Mouse (Mus musculus) heart, embryonic 13.5 days (tissue): ENCODE results near the gene Banp. TPM values are rescaled to one million over a fixed set of nuclear protein-coding genes. Genes with fewer than 3 reads are reported as not detected.

ENCODE experiments used
- ATAC-seq: fragments of 200-750 bp; cut with Nextera tagmentation; 2 replicates; pipeline ENCODE4 v1.8.0; 2017; ENCODE audit warnings: moderate TSS enrichment; ENCODE audit not compliant: insufficient number of reproducible peaks, low FRiP score, low TSS enrichment; ENCODE audit errors: extremely low read depth
- H3K27ac ChIP-seq: fragments of 300-500 bp; sonication (generic); replicated peaks from 2 replicates; pipeline ENCODE4 v1.5.1; 2015; ENCODE audit warnings: moderate library complexity, mild to moderate bottlenecking, inconsistent platforms
- H3K27me3 ChIP-seq: fragments of 300-500 bp; sonication (generic); replicated peaks from 2 replicates; pipeline ENCODE4 v1.6.1; 2015; ENCODE audit warnings: mild to moderate bottlenecking, inconsistent platforms
- H3K36me3 ChIP-seq: fragments of 300-500 bp; sonication (generic); 2 replicates; pipeline ENCODE4 v1.6.1; 2015; ENCODE audit warnings: mild to moderate bottlenecking, inconsistent platforms
- H3K4me1 ChIP-seq: fragments of 300-500 bp; sonication (generic); 2 replicates; pipeline ENCODE4 v1.6.1; 2015; ENCODE audit warnings: inconsistent platforms
- H3K4me2 ChIP-seq: fragments of 300-500 bp; sonication (generic); 2 replicates; pipeline ENCODE4 v1.6.1; 2015; ENCODE audit warnings: inconsistent platforms, mild to moderate bottlenecking, moderate library complexity
- H3K4me3 ChIP-seq: fragments of 300-500 bp; sonication (generic); 2 replicates; pipeline ENCODE4 v1.5.1; 2015; ENCODE audit warnings: moderate library complexity, mild to moderate bottlenecking, inconsistent platforms
- H3K9ac ChIP-seq: fragments of 300-500 bp; sonication (generic); 2 replicates; pipeline ENCODE4 v1.6.1; 2015; ENCODE audit warnings: inconsistent platforms, mild to moderate bottlenecking, moderate library complexity
- H3K9me3 ChIP-seq: fragments of 300-500 bp; sonication (generic); 2 replicates; pipeline ENCODE4 v1.6.1; 2016; ENCODE audit warnings: inconsistent platforms
- WGBS: fragments of 180-500 bp; shearing (Covaris S2); methylation state at CpG from one replicate; pipeline ENCODE4 v1.1.7; 2015; ENCODE audit warnings: mixed read lengths; 5-methylcytosine and 5-hydroxymethylcytosine counted together
- polyA plus RNA-seq: library from polyadenylated mRNA; unstranded; fragments of >200 nt; fragmentation: Nextera tagmentation; extraction: Ambion mirVana; gene quantifications from 2 replicates; pipeline ENCODE4 v1.2.1, GENCODE M21; 2015

The Banp gene
- polyA plus RNA-seq, result 23.1 and 30.4 TPM in 2 replicates

DNA sequence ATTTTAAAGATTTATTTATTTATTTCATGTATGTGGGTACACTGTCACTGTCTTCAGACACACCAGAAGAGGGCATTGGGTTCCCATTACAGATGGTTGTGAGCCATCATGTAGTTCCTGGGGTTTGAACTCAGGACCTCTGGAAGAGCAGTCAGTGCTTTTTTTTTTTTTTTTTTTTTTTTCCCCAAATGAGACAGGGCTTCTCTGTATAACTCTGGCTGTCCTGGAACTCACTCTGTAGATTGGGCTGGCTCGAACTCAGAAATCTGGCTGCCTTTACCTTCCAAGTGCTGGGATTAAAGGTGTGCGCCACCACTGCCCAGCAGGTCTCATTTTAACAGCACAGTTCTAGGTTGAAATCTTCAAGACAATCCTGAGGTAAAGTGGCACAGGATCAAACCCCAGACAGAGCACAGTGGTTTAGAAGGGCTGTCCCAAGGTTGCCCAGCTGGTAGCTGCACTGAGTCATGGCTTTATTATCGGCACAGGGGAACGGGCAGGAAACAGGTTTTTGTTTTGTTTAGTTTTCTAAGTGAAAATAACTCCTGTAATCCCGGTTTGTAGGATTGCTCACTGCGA, at the start of gene Banp:
TSS of gene Banp (plus strand) at position 529 of the 579 bp plus-strand sequence.
- H3K4me3 ChIP-seq, result peak within 1 kb of the TSS; percentile 86
- no peak for ATAC-seq
- WGBS, result 49% methylated on average over 6 of the region's 6 CpGs
- no peaks in the 10 kb centered on the region for H3K9me3 ChIP-seq
- H3K27me3 ChIP-seq, result no peaks in the 10 kb centered on the region
- peak within 1 kb of the TSS; percentile 99 for H3K9ac ChIP-seq
- peak within 1 kb of the TSS; percentile 97 for H3K27ac ChIP-seq
- H3K4me1 ChIP-seq, result peaks cover 59% of the 10 kb centered on the region
- peak within 1 kb of the TSS; percentile 97 for H3K4me2 ChIP-seq
- peaks cover 21% of the 10 kb centered on the region for H3K36me3 ChIP-seq

DNA sequence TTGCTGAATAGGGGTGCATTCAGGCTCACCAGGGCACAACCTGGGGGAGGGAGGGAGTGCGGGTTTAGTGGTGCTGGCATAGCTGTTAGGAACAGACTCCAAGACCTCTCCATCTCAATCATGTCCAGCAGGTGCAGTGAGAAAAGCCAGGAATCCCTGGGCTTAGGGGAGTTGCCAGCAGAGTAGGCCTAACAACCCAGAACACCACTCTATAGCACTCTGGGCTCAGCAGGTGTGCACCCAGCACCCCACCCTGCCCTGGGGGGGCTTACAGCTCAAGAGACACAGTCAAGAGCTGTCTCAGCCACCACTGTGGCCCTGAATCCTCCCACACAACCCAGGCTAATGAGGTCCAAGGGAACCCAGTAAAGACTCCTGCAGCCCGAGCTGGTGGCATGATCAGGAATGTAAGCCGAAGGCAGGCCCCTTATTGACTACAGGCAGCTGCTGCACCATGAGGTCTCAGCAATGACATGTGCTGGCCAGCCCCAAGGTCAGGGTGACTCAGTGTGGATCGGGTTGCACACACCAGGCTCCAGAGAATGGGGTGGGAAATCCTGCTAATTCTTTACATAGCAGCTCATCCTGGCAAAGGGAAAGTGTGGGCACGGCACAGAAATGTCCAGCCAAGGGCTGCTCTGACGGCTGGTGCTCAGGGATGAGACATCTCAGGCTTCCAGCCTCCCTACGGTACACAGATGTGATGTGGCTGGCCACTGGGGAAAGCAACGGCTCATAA, 47.9 kb upstream of the Banp start:
- Histone ChIP-seq H3K9me3 (no peaks in the 10 kb centered on the region), H3K4me2 (peak overlapping the region; percentile 14), H3K36me3 (no peaks in the 10 kb centered on the region), H3K4me3 (no peak overlapping the region), H3K4me1 (peaks cover 81% of the 10 kb centered on the region), H3K9ac (peak overlapping the region; percentile 72), H3K27ac (peak overlapping the region; percentile 74), H3K27me3 (no peaks in the 10 kb centered on the region)
- WGBS, result 35% methylated on average over 8 of the region's 8 CpGs
- no peak for ATAC-seq

DNA sequence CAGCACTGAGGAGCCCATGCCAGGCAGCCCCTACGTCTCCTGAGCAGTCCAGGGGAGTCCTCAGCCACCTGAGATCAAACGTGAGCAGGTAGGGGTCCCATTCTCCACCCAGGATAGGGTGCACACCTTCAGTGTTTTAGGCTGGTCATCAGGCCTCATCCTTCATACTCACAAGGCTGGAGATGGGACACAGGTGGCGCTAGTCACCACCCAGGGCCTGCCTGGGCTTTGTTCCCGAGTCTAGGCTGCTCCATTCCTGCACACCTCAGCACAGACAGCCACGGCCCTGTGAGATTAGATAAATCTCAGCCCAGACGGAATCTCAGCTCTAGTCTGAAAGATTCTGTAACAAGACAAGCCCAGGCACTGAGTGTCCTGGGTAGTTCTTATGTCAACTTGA, 45.6 kb upstream of the Banp start:
- Histone ChIP-seq H3K27me3 (peaks cover 11% of the 10 kb centered on the region), H3K27ac (no peak overlapping the region), H3K9me3 (no peaks in the 10 kb centered on the region), H3K4me1 (peaks cover 71% of the 10 kb centered on the region), H3K4me2 (peak overlapping the region; percentile 95), H3K4me3 (peak overlapping the region; percentile 83; the same call in 1 of the 2 replicates), H3K36me3 (no peaks in the 10 kb centered on the region), H3K9ac (peak overlapping the region; percentile 16; the same call in 1 of the 2 replicates)
- ATAC-seq, result no peak
- 48% methylated on average over 6 of the region's 6 CpGs for WGBS

DNA sequence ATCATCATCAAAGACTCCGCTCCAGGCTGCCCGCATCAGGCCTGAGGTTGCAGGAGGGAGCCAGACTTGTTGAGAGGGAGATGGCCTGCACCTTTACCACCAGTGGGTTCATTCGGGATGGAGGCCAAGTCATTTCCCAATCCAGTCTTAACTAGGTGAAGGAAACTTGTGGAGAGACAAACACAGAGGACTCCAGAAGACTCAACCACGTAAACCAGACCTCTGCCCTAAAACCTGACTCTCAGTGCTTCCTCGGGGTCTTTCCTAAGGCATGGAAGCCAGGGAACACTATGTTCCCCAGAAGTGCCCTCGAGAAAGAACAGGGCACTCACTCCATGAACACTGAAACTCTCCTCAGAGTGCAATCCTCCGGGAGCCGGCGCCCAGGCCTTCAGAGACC, 44.6 kb upstream of the Banp start:
- ATAC-seq, result no peak
- Histone ChIP-seq H3K27me3 (peaks cover 12% of the 10 kb centered on the region), H3K9me3 (no peaks in the 10 kb centered on the region), H3K9ac (peak overlapping the region; percentile 86), H3K4me3 (peak overlapping the region; percentile 83), H3K4me1 (peaks cover 65% of the 10 kb centered on the region), H3K36me3 (no peaks in the 10 kb centered on the region), H3K4me2 (peak overlapping the region; percentile 95), H3K27ac (no peak overlapping the region)
- WGBS, result 85% methylated on average over 9 of the region's 9 CpGs

DNA sequence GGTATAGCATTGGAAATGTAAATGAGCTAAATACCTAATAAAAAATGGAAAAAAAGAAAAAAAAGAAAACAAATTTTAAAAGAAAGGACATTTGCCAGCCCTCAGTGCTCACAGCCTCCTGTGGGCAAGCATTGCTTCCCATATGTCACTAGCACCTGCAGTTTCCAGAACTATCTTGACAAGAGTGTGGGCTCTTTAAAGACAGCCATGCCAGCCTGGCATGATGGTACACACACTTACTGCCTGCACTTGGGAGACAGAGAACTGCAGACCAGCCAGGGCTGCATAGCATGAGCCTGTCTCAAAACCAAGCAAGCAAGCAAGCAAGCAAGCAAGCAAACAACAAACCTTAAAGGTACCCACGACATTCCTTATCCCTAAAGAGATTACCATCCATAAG, 44.1 kb upstream of the Banp start:
- Histone ChIP-seq H3K27ac (no peak overlapping the region), H3K4me1 (peaks cover 65% of the 10 kb centered on the region), H3K27me3 (peaks cover 12% of the 10 kb centered on the region), H3K4me2 (peak overlapping the region; percentile 95), H3K36me3 (no peaks in the 10 kb centered on the region), H3K9me3 (no peaks in the 10 kb centered on the region), H3K9ac (peak overlapping the region; percentile 86), H3K4me3 (peak overlapping the region; percentile 83)
- 60% methylated on average over 1 of the region's 1 CpGs for WGBS
- no peak for ATAC-seq

DNA sequence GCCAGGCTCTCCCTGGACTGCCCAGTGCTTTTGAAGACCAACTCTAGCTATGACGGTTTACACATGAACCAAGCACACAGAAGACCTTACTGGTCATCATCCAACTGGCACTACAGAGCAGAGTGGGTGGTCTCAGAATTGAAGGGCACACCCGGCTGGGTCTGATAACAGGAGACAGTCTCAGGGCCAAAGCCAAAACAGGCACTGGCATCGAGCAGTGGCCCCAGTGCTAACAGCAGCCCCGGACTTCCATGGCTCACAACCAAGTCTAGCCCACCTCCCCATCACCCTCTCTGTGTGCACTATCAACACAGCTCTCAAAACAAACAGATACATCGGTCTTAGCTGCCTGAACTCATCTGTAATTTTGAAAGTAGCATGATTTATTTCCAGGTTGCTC, 43.7 kb upstream of the Banp start:
- Histone ChIP-seq H3K4me1 (peaks cover 65% of the 10 kb centered on the region), H3K4me2 (peak overlapping the region; percentile 95), H3K4me3 (peak overlapping the region; percentile 83), H3K27ac (no peak overlapping the region), H3K36me3 (no peaks in the 10 kb centered on the region), H3K9ac (peak overlapping the region; percentile 86), H3K9me3 (no peaks in the 10 kb centered on the region), H3K27me3 (peaks cover 16% of the 10 kb centered on the region)
- 21% methylated on average over 5 of the region's 5 CpGs for WGBS
- no peak for ATAC-seq

DNA sequence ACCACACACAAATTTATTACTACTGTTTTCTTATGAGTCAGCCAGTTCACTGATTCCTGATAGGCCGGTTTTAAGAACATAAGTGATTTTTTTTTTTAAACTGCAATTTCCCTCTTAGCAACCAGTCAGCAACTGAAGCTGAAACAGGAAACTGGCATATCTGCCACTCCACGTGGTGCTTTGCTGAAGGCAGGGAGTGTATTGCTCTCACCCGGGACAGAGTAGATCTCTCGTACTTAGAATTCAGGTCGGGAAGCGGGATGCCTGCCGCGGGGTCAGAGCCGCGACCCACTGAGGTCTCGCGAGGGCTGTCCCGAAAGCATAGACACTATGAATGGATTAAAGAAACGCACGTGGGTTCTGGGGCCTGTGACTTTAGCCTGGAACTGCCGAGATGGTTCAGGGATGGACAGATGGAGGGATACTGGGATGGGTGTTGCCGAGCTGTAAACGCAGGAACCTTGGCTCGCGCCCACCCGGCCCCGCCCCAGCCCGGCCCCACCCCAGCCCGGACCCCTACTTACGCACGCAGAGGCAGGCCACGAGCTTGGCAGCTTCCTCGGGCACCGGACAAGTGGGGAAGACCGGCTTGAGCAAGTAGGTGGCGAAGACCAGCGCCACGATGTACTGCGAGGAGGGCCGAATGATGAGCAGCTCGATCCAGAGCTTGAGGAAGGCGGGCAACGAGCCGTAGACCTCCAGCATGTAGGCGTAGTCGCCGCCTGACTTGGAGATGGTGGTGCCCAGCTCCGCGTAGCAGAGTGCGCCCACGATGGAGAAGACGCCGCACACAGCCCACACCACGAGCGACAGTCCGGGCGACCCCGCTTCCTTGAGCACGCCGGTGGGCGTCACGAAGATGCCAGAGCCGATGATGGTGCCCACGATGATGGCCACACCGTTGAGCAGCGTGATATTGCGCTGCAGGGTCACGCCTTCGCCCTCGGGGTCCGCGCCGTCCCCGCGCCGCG, 42.7 kb upstream of the Banp start:
- Histone ChIP-seq H3K36me3 (no peaks in the 10 kb centered on the region), H3K4me3 (peak overlapping the region; percentile 83), H3K27me3 (peaks cover 23% of the 10 kb centered on the region), H3K9me3 (no peaks in the 10 kb centered on the region), H3K4me2 (peak overlapping the region; percentile 95), H3K4me1 (peaks cover 55% of the 10 kb centered on the region), H3K27ac (peak overlapping the region; percentile 22; the same call in 1 of the 2 replicates), H3K9ac (peak overlapping the region; percentile 86)
- ATAC-seq, result no peak
- under 1% methylated on average over 72 of the region's 72 CpGs for WGBS

DNA sequence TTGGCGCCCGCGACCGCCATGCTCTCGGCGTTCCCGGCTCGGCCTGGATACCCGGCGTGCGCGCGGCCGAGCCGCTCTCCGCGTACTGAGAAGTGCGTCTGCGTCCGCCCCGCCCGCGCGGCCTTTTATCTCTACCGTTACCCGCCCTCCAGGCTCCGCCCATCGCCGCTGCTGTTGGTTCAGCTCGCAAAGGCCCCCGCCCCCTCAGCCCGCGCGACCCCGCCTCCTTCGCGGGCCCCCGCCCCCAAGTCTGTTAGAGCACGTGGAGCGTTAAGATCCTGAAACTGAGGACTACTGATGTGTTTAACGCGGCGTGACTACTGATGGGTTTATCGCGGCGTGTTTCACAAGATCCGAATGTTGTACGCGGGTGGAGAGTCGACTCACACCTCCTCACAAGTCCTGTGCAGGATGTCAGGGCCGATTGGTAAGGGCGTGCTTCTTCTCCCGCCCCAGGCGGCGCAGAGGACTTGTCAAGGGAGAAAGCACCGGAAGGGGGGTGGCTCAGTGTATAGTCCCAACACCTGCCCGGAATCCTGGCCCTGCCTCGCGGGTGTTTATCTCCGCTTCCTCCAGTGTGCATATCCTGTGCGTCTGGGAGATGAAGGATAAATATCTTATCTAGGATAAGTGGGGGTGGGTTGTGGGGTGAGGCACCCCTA, 41.8 kb upstream of the Banp start, which contains the start of gene Slc7a5:
TSS of gene Slc7a5 (minus strand) at position 108 of the 662 bp plus-strand sequence.
- Histone ChIP-seq H3K4me3 (peak within 1 kb of the TSS; percentile 83), H3K9me3 (no peaks in the 10 kb centered on the region), H3K4me2 (peak within 1 kb of the TSS; percentile 95), H3K36me3 (no peaks in the 10 kb centered on the region), H3K27me3 (peaks cover 23% of the 10 kb centered on the region), H3K9ac (peak within 1 kb of the TSS; percentile 86), H3K27ac (peak within 1 kb of the TSS; percentile 22; the same call in 1 of the 2 replicates), H3K4me1 (peaks cover 47% of the 10 kb centered on the region)
- ATAC-seq, result peak; percentile 86
- WGBS, result under 1% methylated on average over 57 of the region's 61 CpGs

DNA sequence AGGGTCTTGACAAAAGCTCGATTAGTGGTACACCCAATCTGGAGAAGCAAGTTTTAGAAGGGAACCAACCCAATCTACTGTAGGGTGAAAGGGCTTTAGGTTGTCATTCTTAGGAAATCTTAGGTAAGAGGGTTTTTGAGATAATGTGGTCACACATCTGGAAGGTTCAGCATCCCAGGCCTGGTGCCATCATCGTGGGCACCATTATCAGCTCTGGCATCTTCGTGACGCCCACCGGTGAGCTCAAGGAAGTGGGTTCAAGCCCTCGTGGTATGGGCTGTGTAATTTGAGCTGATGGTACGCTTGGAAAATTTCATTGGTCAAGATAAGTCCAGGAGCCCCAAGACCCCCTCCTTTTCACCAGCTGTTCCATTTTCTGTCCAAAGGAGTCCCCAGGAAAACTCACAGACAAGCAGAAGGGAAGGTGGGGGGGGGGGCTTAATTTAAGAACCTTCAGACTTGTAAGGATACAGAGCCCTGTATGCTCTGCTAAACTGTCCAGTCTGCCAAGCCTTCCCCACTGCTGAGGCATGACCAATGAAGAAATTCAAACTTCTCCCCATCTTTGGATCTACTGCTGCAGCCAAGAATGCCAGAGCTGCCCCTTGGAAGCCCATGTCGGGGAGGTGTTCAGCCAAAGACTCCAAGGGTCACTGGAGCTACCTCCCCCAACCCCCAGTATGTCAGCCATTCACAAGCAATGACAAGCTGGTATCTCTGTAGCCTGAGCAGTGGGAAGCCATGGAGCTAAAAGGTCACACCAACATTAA, 41.0 kb upstream of the Banp start:
- 44% methylated on average over 8 of the region's 8 CpGs for WGBS
- H3K4me1 ChIP-seq, result peaks cover 45% of the 10 kb centered on the region
- ATAC-seq, result no peak
- H3K9ac ChIP-seq, result no peak overlapping the region
- H3K9me3 ChIP-seq, result no peaks in the 10 kb centered on the region
- H3K4me2 ChIP-seq, result peak overlapping the region; percentile 95
- H3K27me3 ChIP-seq, result peaks cover 26% of the 10 kb centered on the region
- peak overlapping the region; percentile 83; the same call in 1 of the 2 replicates for H3K4me3 ChIP-seq
- no peaks in the 10 kb centered on the region for H3K36me3 ChIP-seq
- H3K27ac ChIP-seq, result no peak overlapping the region

DNA sequence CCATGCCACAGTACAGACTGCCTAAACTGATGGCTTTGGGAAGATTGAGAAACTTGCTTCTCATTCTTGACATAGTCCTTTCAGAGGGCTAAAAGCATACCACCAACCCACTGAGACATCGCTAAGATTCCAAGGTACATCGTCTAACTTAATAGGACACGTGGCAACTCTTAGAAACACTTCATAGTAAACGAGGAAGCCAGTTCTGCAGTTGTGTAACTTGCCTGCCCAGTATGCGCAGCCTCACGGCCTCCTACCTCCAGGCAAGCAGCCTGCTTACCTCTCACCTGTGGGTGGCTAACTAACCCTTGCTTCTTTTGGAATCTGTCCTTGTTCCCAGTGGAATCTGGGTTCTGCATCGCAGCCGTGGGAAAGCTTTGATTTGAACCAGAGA, 40.4 kb upstream of the Banp start:
- no peaks in the 10 kb centered on the region for H3K9me3 ChIP-seq

More for the DNA sequence above, 40.4 kb upstream of the Banp start:
- H3K4me2 ChIP-seq, result no peak overlapping the region
- H3K4me1 ChIP-seq, result peaks cover 41% of the 10 kb centered on the region
- peak overlapping the region; percentile 38; the same call in 1 of the 2 replicates for H3K9ac ChIP-seq
- H3K27ac ChIP-seq, result no peak overlapping the region
- no peak for ATAC-seq
- H3K4me3 ChIP-seq, result no peak overlapping the region
- 57% methylated on average over 8 of the region's 8 CpGs for WGBS
- H3K27me3 ChIP-seq, result peaks cover 31% of the 10 kb centered on the region
- no peaks in the 10 kb centered on the region for H3K36me3 ChIP-seq
